In genomic region chr3:133774229-133774628, GRCm38 (mm10) we compare ENCODE assay signal across 18 mouse cellular contexts.
"Had no signal": no experiment of that assay in that cellular context is flagged by ENCODE, and none has a peak within 500 bp of the region (broad histone marks: within the 10 kb centered on the region; RNA-seq: fewer than 3 reads in every experiment).

No protein-coding gene starts in this region.

- H3K36me3 ChIP-seq: liver, embryonic 13.5 days; liver, embryonic 15.5 days; lung, embryonic 15.5 days; midbrain, embryonic 13.5 days; midbrain, embryonic 15.5 days; neural tube, embryonic 13.5 days; stomach, embryonic 15.5 days had no signal

- H3K27me3 ChIP-seq: liver, embryonic 13.5 days; liver, embryonic 15.5 days; lung, embryonic 15.5 days; midbrain, embryonic 13.5 days; midbrain, embryonic 15.5 days; neural tube, embryonic 13.5 days; stomach, embryonic 15.5 days had no signal

- H3K4me3 ChIP-seq: liver, embryonic 13.5 days; liver, embryonic 15.5 days; lung, embryonic 15.5 days; midbrain, embryonic 13.5 days; midbrain, embryonic 15.5 days; neural tube, embryonic 13.5 days; stomach, embryonic 15.5 days had no signal

- H3K4me2 ChIP-seq: liver, embryonic 13.5 days; liver, embryonic 15.5 days; lung, embryonic 15.5 days; midbrain, embryonic 11.5 days; midbrain, embryonic 13.5 days; midbrain, embryonic 15.5 days; neural tube, embryonic 13.5 days; stomach, embryonic 15.5 days had no signal

- H3K9ac ChIP-seq: liver, embryonic 13.5 days; liver, embryonic 15.5 days; liver, postnatal 0 days; lung, embryonic 15.5 days; midbrain, embryonic 13.5 days; midbrain, embryonic 15.5 days; neural tube, embryonic 13.5 days; stomach, embryonic 15.5 days had no signal

- H3K4me1 ChIP-seq: liver, embryonic 13.5 days; liver, embryonic 15.5 days; lung, embryonic 15.5 days; midbrain, embryonic 13.5 days; midbrain, embryonic 15.5 days; neural tube, embryonic 13.5 days; stomach, embryonic 15.5 days had no signal

- H3K27ac ChIP-seq: liver, embryonic 13.5 days; liver, embryonic 15.5 days; lung, embryonic 15.5 days; macrophage; midbrain, embryonic 13.5 days; midbrain, embryonic 15.5 days; neural tube, embryonic 13.5 days; stomach, embryonic 15.5 days; stomach, postnatal 0 days had no signal

- H3K9me3 ChIP-seq: liver, embryonic 13.5 days; liver, embryonic 15.5 days; lung, embryonic 15.5 days; midbrain, embryonic 13.5 days; midbrain, embryonic 15.5 days; neural tube, embryonic 13.5 days; stomach, embryonic 15.5 days had no signal

- ATAC-seq: liver, postnatal 0 days; lung, postnatal 0 days; midbrain, embryonic 13.5 days; midbrain, embryonic 15.5 days had no signal

- DNase-seq: liver, embryonic 13.5 days; liver, postnatal 0 days; lung, postnatal 14 days; lung, postnatal 36 days; right cerebral cortex, postnatal 14 days; thymus, adult 2 months; thymus, postnatal 25 days; thymus, postnatal 4 days had no signal
